Mouse (Mus musculus) midbrain, embryonic 13.5 days (tissue): ENCODE data around the gene Slc1a2. TPM values are rescaled to one million over a fixed set of nuclear protein-coding genes. Genes with fewer than 3 reads are reported as not detected.

Source experiments
- ATAC-seq: fragments of 200-750 bp; cut with Nextera tagmentation; 2 replicates; pipeline ENCODE4 v1.8.0; 2017; ENCODE audit warnings: mild to moderate bottlenecking, moderate TSS enrichment, moderate library complexity
- H3K27ac ChIP-seq: fragments of 300-500 bp; sonication (generic); 2 replicates; pipeline ENCODE4 v1.5.1; 2015; ENCODE audit warnings: inconsistent platforms, mild to moderate bottlenecking, moderate library complexity
- H3K27me3 ChIP-seq: fragments of 300-500 bp; sonication (generic); 2 replicates; pipeline ENCODE4 v1.6.1; 2015; ENCODE audit warnings: mild to moderate bottlenecking, inconsistent platforms
- H3K36me3 ChIP-seq: fragments of 300-500 bp; sonication (generic); 2 replicates; pipeline ENCODE4 v1.6.1; 2015; ENCODE audit warnings: mild to moderate bottlenecking, inconsistent platforms
- H3K4me1 ChIP-seq: fragments of 300-500 bp; sonication (generic); replicated peaks from 2 replicates; pipeline ENCODE4 v1.6.1; 2015; ENCODE audit warnings: inconsistent platforms
- H3K4me2 ChIP-seq: fragments of 300-500 bp; sonication (generic); replicated peaks from 2 replicates; pipeline ENCODE4 v1.6.1; 2015; ENCODE audit warnings: moderate library complexity, mild to moderate bottlenecking, inconsistent platforms
- H3K4me3 ChIP-seq: fragments of 300-500 bp; sonication (generic); replicated peaks from 2 replicates; pipeline ENCODE4 v1.5.1; 2015; ENCODE audit warnings: mild to moderate bottlenecking, inconsistent platforms
- H3K9ac ChIP-seq: fragments of 300-500 bp; sonication (generic); replicated peaks from 2 replicates; pipeline ENCODE4 v1.6.1; 2015; ENCODE audit warnings: mild to moderate bottlenecking, inconsistent platforms
- H3K9me3 ChIP-seq: fragments of 300-500 bp; sonication (generic); 2 replicates; pipeline ENCODE4 v1.6.1; 2016; ENCODE audit warnings: mild to moderate bottlenecking, inconsistent platforms
- WGBS: fragments of 180-500 bp; shearing (Covaris S2); methylation state at CpG from one replicate; pipeline ENCODE4 v1.1.7; 2015; 5-methylcytosine and 5-hydroxymethylcytosine counted together
- polyA plus RNA-seq: library from polyadenylated mRNA; unstranded; fragments of >200 nt; fragmentation: Nextera tagmentation; extraction: Ambion mirVana; gene quantifications from 2 replicates; pipeline ENCODE4 v1.2.1, GENCODE M21; 2015

The Slc1a2 gene
- polyA plus RNA-seq, 1 experiment from 2014 or later, result 20.5 TPM

GRCm38 (mm10) chr2:102699921-102700320 is 41.5 kb downstream of the Slc1a2 start:
- H3K9me3 ChIP-seq, result no peaks in the 10 kb centered on the region
- H3K4me2 ChIP-seq, result no peak overlapping the region
- 93% methylated on average over 7 of the region's 7 CpGs for WGBS
- no peak for ATAC-seq
- H3K27ac ChIP-seq, result no peak overlapping the region
- no peak overlapping the region for H3K9ac ChIP-seq
- H3K4me3 ChIP-seq, result no peak overlapping the region
- no peaks in the 10 kb centered on the region for H3K4me1 ChIP-seq
- H3K36me3 ChIP-seq, result no peaks in the 10 kb centered on the region
- no peaks in the 10 kb centered on the region for H3K27me3 ChIP-seq

DNA sequence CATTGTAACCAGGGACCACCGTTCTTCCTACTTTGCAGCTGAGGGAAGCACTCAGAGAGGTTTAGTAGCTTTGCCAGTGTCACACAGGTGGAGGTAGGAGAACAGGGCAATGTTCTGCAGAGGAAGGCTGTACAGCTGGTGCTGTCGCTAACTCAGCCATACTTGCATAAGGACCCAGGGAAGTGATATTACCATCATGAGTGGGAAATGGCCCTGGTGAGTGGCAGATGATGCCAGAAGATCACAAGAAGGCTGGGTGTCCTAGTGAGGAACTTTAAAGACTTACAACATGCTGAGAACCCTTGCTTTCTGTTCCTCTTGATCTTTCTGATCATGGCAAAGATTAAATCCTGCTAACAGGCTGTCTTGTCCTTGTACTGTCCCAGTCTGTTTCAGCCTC is 42.2 kb downstream of the Slc1a2 start:
- H3K4me1 ChIP-seq, result no peaks in the 10 kb centered on the region
- no peak for ATAC-seq
- H3K9me3 ChIP-seq, result no peaks in the 10 kb centered on the region
- WGBS, result 93% methylated on average over 2 of the region's 2 CpGs
- H3K36me3 ChIP-seq, result no peaks in the 10 kb centered on the region
- no peak overlapping the region for H3K4me3 ChIP-seq
- H3K4me2 ChIP-seq, result no peak overlapping the region
- H3K27me3 ChIP-seq, result no peaks in the 10 kb centered on the region
- H3K27ac ChIP-seq, result no peak overlapping the region
- H3K9ac ChIP-seq, result no peak overlapping the region

GRCm38 (mm10) chr2:102701382-102701781 is 42.9 kb downstream of the Slc1a2 start:
- no peak overlapping the region for H3K4me2 ChIP-seq
- H3K27me3 ChIP-seq, result no peaks in the 10 kb centered on the region
- H3K27ac ChIP-seq, result no peak overlapping the region
- H3K4me1 ChIP-seq, result no peaks in the 10 kb centered on the region
- no peak for ATAC-seq
- WGBS, result 82% methylated on average over 3 of the region's 3 CpGs
- H3K9ac ChIP-seq, result no peak overlapping the region
- no peak overlapping the region for H3K4me3 ChIP-seq
- H3K36me3 ChIP-seq, result no peaks in the 10 kb centered on the region
- no peaks in the 10 kb centered on the region for H3K9me3 ChIP-seq

DNA sequence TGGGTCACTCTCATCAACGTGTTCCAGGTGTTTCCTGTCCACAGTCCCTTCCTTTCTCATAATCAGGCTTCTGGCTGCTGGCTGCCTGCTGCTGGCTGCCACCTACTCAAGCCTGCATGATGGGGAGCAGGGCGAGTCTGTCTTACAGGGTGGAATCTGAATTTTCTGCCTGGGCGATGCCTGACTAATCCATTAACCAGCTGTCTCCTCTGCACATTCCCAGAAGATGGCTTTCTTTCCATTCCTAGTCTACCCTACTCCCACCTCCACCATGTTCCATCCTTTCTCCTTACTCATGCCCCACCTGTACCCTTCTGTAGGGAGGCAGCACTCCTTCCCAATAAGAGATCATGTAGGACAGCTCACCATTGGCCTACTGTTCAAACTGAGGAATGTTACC is 45.1 kb downstream of the Slc1a2 start:
- H3K4me2 ChIP-seq, result no peak overlapping the region
- no peaks in the 10 kb centered on the region for H3K9me3 ChIP-seq
- no peak overlapping the region for H3K9ac ChIP-seq
- H3K4me1 ChIP-seq, result no peaks in the 10 kb centered on the region
- H3K27ac ChIP-seq, result no peak overlapping the region
- no peak for ATAC-seq
- H3K36me3 ChIP-seq, result no peaks in the 10 kb centered on the region
- H3K27me3 ChIP-seq, result no peaks in the 10 kb centered on the region
- no peak overlapping the region for H3K4me3 ChIP-seq
- WGBS, result 72% methylated on average over 3 of the region's 3 CpGs

DNA sequence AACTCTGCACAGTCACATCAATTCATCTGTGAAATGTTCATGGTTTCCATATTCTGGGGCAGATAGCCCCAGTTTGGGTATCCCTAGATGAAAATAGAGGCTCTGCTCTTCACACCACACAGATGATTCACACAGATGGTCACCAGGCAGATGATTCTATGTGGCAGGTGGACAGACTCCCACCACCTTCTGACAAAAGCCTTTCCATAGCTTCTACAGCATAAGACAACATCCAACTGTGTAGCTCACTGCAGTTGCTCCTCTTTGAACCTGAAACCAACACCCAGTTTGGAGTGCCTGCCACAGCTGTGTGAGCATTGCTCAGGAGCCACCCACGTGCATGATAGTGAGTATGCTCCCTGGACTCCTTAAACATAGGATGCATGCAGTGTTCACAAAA is 46.3 kb downstream of the Slc1a2 start:
- H3K4me1 ChIP-seq, result no peaks in the 10 kb centered on the region
- no peak overlapping the region for H3K4me3 ChIP-seq
- ATAC-seq, result no peak
- H3K9me3 ChIP-seq, result no peaks in the 10 kb centered on the region
- WGBS, result 84% methylated on average over 1 of the region's 1 CpGs
- H3K27me3 ChIP-seq, result no peaks in the 10 kb centered on the region
- H3K9ac ChIP-seq, result no peak overlapping the region
- H3K27ac ChIP-seq, result no peak overlapping the region
- H3K4me2 ChIP-seq, result no peak overlapping the region
- no peaks in the 10 kb centered on the region for H3K36me3 ChIP-seq

GRCm38 (mm10) chr2:102711511-102711910 is 53.1 kb downstream of the Slc1a2 start:
- Histone ChIP-seq H3K4me3 (no peak overlapping the region), H3K9me3 (no peaks in the 10 kb centered on the region), H3K36me3 (no peaks in the 10 kb centered on the region), H3K4me2 (no peak overlapping the region), H3K9ac (no peak overlapping the region), H3K4me1 (no peaks in the 10 kb centered on the region), H3K27ac (no peak overlapping the region), H3K27me3 (no peaks in the 10 kb centered on the region)
- ATAC-seq, result no peak
- 88% methylated on average over 5 of the region's 5 CpGs for WGBS

GRCm38 (mm10) chr2:102712049-102712448 is 53.6 kb downstream of the Slc1a2 start:
- Histone ChIP-seq H3K4me2 (no peak overlapping the region), H3K9ac (no peak overlapping the region), H3K27ac (no peak overlapping the region), H3K4me1 (no peaks in the 10 kb centered on the region), H3K27me3 (no peaks in the 10 kb centered on the region), H3K4me3 (no peak overlapping the region), H3K9me3 (no peaks in the 10 kb centered on the region), H3K36me3 (no peaks in the 10 kb centered on the region)
- ATAC-seq, result no peak
- 90% methylated on average over 4 of the region's 4 CpGs for WGBS

DNA sequence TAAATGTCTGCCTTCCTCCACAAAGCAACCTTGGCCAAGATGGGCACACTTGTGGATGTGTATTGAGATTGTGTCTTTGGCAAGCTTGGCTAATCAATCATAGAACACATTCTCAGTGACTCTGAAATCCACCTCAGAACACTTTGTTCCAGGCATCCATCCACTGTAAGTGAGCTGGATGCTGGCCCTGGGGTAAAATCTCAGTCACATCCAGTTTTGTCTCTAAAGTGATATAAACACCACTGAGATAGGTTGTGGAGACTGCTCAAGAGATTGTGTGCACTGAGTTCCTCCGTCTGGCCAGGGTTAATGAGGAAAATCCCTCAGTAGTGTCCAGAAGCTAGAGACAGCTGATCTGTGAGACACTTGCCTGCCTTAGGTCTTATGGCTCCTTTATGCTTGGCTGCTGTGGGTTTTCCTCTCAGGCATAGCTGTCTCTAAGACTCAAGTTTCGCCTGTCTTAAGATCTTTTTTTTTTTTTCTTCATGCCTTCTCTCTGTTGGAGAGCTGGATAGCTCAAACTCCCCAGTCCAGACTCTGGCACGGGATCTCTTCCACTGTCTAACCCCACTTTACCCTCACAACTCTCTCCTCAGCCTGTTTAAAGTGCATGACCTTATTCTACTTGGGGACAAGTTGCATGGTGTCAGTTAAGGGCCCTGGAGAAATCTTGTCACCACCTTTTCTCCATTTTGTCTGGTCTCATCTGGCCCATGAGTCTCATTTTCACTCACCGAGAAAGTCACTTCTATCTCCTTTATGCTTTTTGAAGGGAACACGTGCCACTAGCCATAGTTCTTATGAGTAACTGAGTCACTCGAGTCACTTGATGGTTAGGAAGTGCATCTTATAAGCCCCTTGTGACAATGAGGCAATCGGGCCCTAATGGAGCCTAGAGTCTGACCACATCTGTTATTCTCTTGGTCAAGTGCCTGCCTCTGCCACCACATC is 54.5 kb downstream of the Slc1a2 start:
- Histone ChIP-seq H3K4me1 (no peaks in the 10 kb centered on the region), H3K4me2 (no peak overlapping the region), H3K36me3 (no peaks in the 10 kb centered on the region), H3K27ac (no peak overlapping the region), H3K9ac (no peak overlapping the region), H3K27me3 (no peaks in the 10 kb centered on the region), H3K9me3 (no peaks in the 10 kb centered on the region), H3K4me3 (no peak overlapping the region)
- WGBS, result 86% methylated on average over 7 of the region's 7 CpGs
- no peak for ATAC-seq

DNA sequence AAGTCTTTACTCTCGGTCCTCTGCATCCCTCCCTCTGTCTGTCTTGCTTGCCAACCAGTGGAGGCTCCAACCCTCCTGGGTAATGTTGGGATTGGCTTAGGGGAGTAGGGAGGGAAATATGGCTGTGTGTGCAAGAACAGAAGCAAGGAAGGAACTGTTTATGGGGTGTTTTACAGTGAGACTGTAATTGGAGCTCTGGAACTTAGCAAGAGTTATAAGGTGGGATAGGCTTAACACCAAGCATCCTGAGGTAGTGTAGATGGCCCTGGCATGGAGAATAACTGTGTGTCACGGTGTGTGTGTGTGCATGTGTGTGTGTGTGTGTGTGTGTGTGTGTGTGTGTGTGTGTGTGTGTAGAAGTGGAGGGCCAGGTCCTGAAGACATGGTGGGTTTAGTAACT is 55.9 kb downstream of the Slc1a2 start:
- Histone ChIP-seq H3K4me3 (no peak overlapping the region), H3K36me3 (no peaks in the 10 kb centered on the region), H3K4me1 (no peaks in the 10 kb centered on the region), H3K27ac (no peak overlapping the region), H3K4me2 (no peak overlapping the region), H3K9ac (no peak overlapping the region), H3K9me3 (no peaks in the 10 kb centered on the region), H3K27me3 (no peaks in the 10 kb centered on the region)
- WGBS, result 85% methylated on average over 2 of the region's 2 CpGs
- ATAC-seq, result no peak

- Histone ChIP-seq H3K9ac (no peak overlapping the region), H3K4me3 (no peak overlapping the region), H3K4me1 (no peaks in the 10 kb centered on the region), H3K4me2 (no peak overlapping the region), H3K27me3 (no peaks in the 10 kb centered on the region), H3K27ac (no peak overlapping the region), H3K36me3 (no peaks in the 10 kb centered on the region), H3K9me3 (no peaks in the 10 kb centered on the region)
- WGBS, result 52% methylated on average over 1 of the region's 1 CpGs
- ATAC-seq, result no peak
Observed at GRCm38 (mm10) chr2:102715754-102716153, 57.3 kb downstream of the Slc1a2 start.

DNA sequence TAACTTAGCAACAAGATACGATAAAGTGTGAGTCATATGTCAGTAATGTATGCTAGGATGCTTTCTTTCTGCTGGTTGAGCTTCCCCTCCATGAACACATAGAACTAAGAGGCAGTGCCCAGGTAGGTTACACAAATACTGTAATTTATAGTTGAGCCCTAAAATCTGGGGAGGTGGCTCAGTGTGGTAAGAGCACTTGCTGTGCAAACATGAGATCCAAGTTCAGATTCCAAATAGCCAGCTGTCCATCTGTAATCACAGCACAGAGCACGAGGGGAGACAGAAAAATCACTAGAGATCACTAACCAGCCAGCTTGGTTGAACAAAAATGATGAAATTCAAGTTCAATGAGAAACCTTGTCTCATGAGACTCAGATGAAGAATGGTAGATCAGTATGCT is 63.4 kb downstream of the Slc1a2 start:
- Histone ChIP-seq H3K27me3 (no peaks in the 10 kb centered on the region), H3K4me3 (no peak overlapping the region), H3K4me1 (no peaks in the 10 kb centered on the region), H3K27ac (no peak overlapping the region), H3K9ac (no peak overlapping the region), H3K4me2 (no peak overlapping the region), H3K36me3 (no peaks in the 10 kb centered on the region), H3K9me3 (no peaks in the 10 kb centered on the region)
- ATAC-seq, result no peak
- WGBS, result 80% methylated on average over 2 of the region's 2 CpGs

DNA sequence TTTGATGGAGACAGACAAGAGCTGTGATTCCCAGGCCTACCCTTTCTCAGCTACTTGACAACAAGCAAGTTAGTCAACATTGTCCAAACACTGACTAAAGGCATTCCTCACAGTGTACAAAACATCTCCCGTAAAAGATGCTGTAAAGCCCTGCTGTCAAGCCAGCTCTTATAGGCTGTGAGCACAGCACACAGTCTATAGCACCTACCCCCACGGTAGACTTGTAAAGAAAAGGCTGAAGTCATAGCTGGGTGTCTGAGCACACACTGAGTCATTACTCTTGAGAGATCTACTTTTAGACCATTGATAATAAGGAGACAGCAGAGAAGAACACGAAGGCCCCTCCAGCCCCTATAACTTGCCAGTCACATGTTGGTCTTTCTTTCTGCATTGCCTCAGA is 66.6 kb downstream of the Slc1a2 start:
- no peak overlapping the region for H3K27ac ChIP-seq
- no peak overlapping the region for H3K9ac ChIP-seq
- no peak overlapping the region for H3K4me3 ChIP-seq
- H3K36me3 ChIP-seq, result no peaks in the 10 kb centered on the region
- WGBS, result 87% methylated on average over 3 of the region's 3 CpGs
- peaks cover under 1% of the 10 kb centered on the region; the same call in 1 of the 2 replicates for H3K4me1 ChIP-seq
- H3K27me3 ChIP-seq, result no peaks in the 10 kb centered on the region
- ATAC-seq, result no peak
- no peak overlapping the region for H3K4me2 ChIP-seq
- no peaks in the 10 kb centered on the region for H3K9me3 ChIP-seq

DNA sequence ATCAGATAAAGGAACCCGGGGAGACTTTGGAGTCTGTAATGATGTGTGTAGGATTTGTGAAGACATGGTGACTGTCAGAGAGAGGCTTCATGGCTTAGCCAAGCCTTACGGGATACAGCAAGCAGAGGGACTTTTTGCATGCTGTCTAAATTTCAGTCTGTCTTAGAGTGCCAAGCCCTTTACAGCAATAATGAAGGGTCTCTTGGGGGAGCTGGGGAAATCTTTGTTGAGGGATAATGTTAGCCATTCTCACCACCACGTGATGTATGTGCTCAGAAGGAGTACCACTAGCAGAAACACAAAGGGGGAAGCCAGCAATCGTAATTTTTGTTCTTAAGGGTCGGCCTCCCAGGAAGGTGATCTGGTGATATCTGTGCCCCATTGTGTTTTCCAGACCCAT is 71.9 kb downstream of the Slc1a2 start:
- Histone ChIP-seq H3K4me3 (no peak overlapping the region), H3K9me3 (no peaks in the 10 kb centered on the region), H3K9ac (no peak overlapping the region), H3K27ac (peak overlapping the region; percentile 39; the same call in 1 of the 2 replicates), H3K27me3 (no peaks in the 10 kb centered on the region), H3K36me3 (no peaks in the 10 kb centered on the region), H3K4me1 (peaks cover 25% of the 10 kb centered on the region), H3K4me2 (no peak overlapping the region)
- no peak for ATAC-seq
- WGBS, result 61% methylated on average over 5 of the region's 5 CpGs
